Mouse (Mus musculus) intestine, embryonic 14.5 days (tissue): ENCODE measurements at regions not wholly inside any gene's neighbourhood (a gene's known extent, or its start where the extent isn't known, plus 50 kb on each side); places are given as distances from the start of the nearest gene placed in this dataset.

Experiments used
- ATAC-seq: fragments of 200-750 bp; cut with Nextera tagmentation; replicated peaks from 2 replicates; pipeline ENCODE4 v1.8.0; 2017; ENCODE audit warnings: low read depth, moderate number of reproducible peaks, moderate TSS enrichment, moderate library complexity; ENCODE audit not compliant: low FRiP score, low TSS enrichment
- DNase-seq: peaks from one replicate; pipeline ENCODE4 v3.0.0-alpha.2; 2018; ENCODE audit warnings: low spot score
- H3K27ac ChIP-seq: fragments of 300-500 bp; sonication (generic); 2 replicates; pipeline ENCODE4 v1.5.1; 2014; ENCODE audit warnings: low read depth, mild to moderate bottlenecking, control low read depth
- H3K27me3 ChIP-seq: fragments of 300-500 bp; sonication (generic); replicated peaks from 2 replicates; pipeline ENCODE4 v1.6.1; 2014; ENCODE audit warnings: low read length, control low read depth; ENCODE audit not compliant: control insufficient read depth, insufficient read depth
- H3K36me3 ChIP-seq: fragments of 300-500 bp; sonication (generic); 2 replicates; pipeline ENCODE4 v1.6.1; 2014; ENCODE audit warnings: low read length, control low read depth; ENCODE audit not compliant: control insufficient read depth, insufficient read depth
- H3K4me1 ChIP-seq: fragments of 300-500 bp; sonication (generic); replicated peaks from 2 replicates; pipeline ENCODE4 v1.6.1; 2014; ENCODE audit warnings: low read length, control low read depth, mixed read lengths; ENCODE audit not compliant: control insufficient read depth, insufficient read depth
- H3K4me2 ChIP-seq: fragments of 300-500 bp; sonication (generic); 2 replicates; pipeline ENCODE4 v1.6.1; 2014; ENCODE audit warnings: low read length
- H3K4me3 ChIP-seq: fragments of 300-500 bp; sonication (generic); 2 replicates; pipeline ENCODE4 v1.5.1; 2014; ENCODE audit warnings: low read depth, low read length, control low read depth, mixed read lengths
- H3K9ac ChIP-seq: fragments of 300-500 bp; sonication (generic); 2 replicates; pipeline ENCODE4 v1.6.1; 2014; ENCODE audit warnings: mild to moderate bottlenecking, low read length
- H3K9me3 ChIP-seq: fragments of 300-500 bp; sonication (generic); 2 replicates; pipeline ENCODE4 v1.6.1; 2016; ENCODE audit warnings: low read length, control low read depth; ENCODE audit not compliant: control insufficient read depth
- WGBS: fragments of 180-500 bp; shearing (Covaris S2); extraction: QIAGEN DNeasy Blood & Tissue Kit; methylation state at CpG from one replicate; pipeline ENCODE4 v1.1.7; 2014; 5-methylcytosine and 5-hydroxymethylcytosine counted together

GRCm38 (mm10) chr16:29725153-29725552 lies 146.0 kb downstream of the Opa1 start:
- Histone ChIP-seq H3K9me3 (no peaks in the 10 kb centered on the region), H3K4me1 (peaks cover 7% of the 10 kb centered on the region), H3K27me3 (no peaks in the 10 kb centered on the region), H3K36me3 (no peaks in the 10 kb centered on the region), H3K9ac (no peak overlapping the region), H3K4me2 (no peak overlapping the region), H3K4me3 (no peak overlapping the region), H3K27ac (no peak overlapping the region)
- DNase-seq, result no peak
- ATAC-seq, result no peak
- WGBS, result 68% methylated on average over 5 of the region's 5 CpGs

DNA sequence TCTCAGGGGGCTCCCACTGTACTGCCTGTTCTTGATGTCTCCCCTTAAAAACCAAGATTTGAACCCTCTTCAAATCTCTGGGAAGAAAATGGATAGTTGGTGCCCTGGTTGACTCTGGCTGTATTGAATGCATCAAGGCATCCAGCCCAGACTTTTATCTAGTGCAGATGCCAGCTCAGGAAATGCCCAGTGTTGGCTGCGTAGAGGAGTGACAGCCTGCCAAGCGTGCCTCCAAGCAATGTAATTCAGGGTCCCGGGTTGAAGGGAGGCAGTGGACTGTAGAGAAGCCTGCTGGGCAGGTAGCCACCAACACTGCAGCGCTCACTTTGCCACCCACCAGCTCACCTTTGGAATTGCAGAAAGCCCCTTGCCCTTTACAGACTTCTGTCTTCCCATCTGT lies 146.4 kb downstream of the Opa1 start:
- no peak for DNase-seq
- no peak overlapping the region for H3K4me2 ChIP-seq
- H3K4me1 ChIP-seq, result peaks cover 7% of the 10 kb centered on the region
- no peak overlapping the region for H3K4me3 ChIP-seq
- H3K9me3 ChIP-seq, result no peaks in the 10 kb centered on the region
- H3K27ac ChIP-seq, result no peak overlapping the region
- no peak overlapping the region for H3K9ac ChIP-seq
- no peak for ATAC-seq
- no peaks in the 10 kb centered on the region for H3K27me3 ChIP-seq
- H3K36me3 ChIP-seq, result no peaks in the 10 kb centered on the region
- 80% methylated on average over 4 of the region's 4 CpGs for WGBS

DNA sequence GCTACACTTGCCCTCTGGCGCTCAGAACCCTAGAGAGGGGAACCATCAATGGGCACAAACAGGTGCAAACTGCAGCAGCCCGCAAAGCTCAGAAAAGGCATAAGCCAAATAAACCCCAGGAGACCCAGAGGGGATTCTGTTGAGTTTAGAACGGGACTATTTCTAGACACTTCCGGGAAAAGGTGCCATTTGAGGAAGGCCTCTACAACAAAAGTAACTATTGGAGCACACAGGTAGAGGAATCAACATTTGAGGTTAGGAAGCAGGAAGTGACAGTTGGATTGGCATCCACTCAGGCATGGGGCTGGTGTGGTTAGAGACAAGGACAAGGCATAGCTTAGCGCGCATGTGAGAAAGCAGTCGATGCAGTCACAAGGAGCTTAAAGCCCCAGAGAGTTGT lies 148.3 kb downstream of the Opa1 start:
- no peak overlapping the region for H3K27ac ChIP-seq
- no peak overlapping the region for H3K4me2 ChIP-seq
- no peak overlapping the region for H3K4me3 ChIP-seq
- no peaks in the 10 kb centered on the region for H3K27me3 ChIP-seq
- WGBS, result 84% methylated on average over 7 of the region's 7 CpGs
- ATAC-seq (no peak), DNase-seq (no peak)
- H3K9ac ChIP-seq, result no peak overlapping the region
- H3K9me3 ChIP-seq, result no peaks in the 10 kb centered on the region
- no peaks in the 10 kb centered on the region for H3K36me3 ChIP-seq
- H3K4me1 ChIP-seq, result peaks cover 7% of the 10 kb centered on the region

DNA sequence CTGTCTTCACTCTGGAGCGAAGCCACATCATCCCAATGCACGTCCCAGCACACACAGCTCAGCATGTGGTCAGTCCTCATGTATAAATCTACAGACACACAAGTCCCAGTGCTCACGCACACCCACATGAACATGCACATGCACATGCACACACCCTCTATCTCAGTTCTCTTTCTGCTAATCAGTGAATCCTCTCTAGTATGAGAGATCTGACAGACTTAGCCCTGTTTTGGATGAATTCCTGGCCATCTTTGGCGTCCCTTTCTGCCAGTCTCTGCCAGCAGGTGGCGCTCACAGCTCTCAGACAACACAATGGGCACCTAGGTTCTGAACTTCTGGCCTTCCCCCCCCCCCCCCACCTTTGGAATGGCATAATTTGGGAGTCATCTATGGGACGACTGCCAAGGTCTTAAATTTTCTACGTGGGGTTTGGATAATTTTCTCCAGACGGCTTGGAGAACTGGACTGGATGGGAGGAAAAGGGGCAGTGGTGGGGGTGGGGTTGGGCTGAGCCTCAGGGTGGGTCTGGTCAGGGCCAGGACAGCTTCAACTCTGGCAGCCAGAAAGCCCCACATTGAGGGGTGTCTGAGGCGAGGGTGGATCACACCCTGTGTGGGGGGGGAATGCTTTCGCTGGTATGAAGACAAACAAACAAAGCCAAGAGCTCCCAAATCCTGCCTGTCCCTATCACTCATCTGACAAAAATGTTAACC lies 149.8 kb downstream of the Opa1 start:
- peak; percentile 95 for DNase-seq
- 19% methylated on average over 10 of the region's 10 CpGs for WGBS
- Histone ChIP-seq H3K9ac (no peak overlapping the region), H3K27ac (no peak overlapping the region), H3K4me3 (no peak overlapping the region), H3K4me1 (peaks cover 9% of the 10 kb centered on the region), H3K27me3 (no peaks in the 10 kb centered on the region), H3K36me3 (no peaks in the 10 kb centered on the region), H3K9me3 (no peaks in the 10 kb centered on the region), H3K4me2 (no peak overlapping the region)
- ATAC-seq, result peak; percentile 78

DNA sequence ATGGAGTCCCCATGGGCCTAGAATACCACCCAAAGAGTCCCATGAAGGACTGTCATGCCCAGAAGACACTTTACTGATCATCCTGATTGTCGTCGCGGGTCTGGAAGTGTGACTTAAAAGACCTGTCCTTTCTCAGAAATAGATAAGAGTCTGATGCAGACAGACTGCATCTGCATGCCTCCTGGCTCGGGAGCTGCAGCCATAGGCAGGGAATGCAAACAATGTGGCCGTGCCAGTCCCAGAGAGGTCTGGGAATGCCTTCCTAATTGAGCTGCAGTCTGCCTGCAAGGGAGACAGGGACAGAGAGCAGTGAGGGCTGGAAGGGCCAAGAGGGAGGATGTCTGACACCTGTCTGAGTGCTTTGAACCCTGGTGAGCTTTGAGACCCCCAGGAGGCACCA lies 150.9 kb downstream of the Opa1 start:
- H3K9ac ChIP-seq, result no peak overlapping the region
- 19% methylated on average over 5 of the region's 5 CpGs for WGBS

GRCm38 (mm10) chr16:29732889-29733288 lies 153.8 kb downstream of the Opa1 start:
- no peak overlapping the region for H3K9ac ChIP-seq
- peaks cover 36% of the 10 kb centered on the region for H3K4me1 ChIP-seq
- H3K9me3 ChIP-seq, result no peaks in the 10 kb centered on the region
- H3K27me3 ChIP-seq, result no peaks in the 10 kb centered on the region
- H3K36me3 ChIP-seq, result no peaks in the 10 kb centered on the region
- DNase-seq (no peak), ATAC-seq (no peak)
- no peak overlapping the region for H3K4me2 ChIP-seq
- WGBS, result 56% methylated on average over 1 of the region's 1 CpGs
- no peak overlapping the region for H3K4me3 ChIP-seq
- H3K27ac ChIP-seq, result no peak overlapping the region

More for the DNA sequence above, 150.9 kb downstream of the Opa1 start:
- DNase-seq (no peak), ATAC-seq (no peak)
- Histone ChIP-seq H3K27ac (no peak overlapping the region), H3K4me2 (no peak overlapping the region), H3K36me3 (no peaks in the 10 kb centered on the region), H3K9me3 (no peaks in the 10 kb centered on the region), H3K4me1 (peaks cover 19% of the 10 kb centered on the region), H3K4me3 (no peak overlapping the region), H3K27me3 (no peaks in the 10 kb centered on the region)

DNA sequence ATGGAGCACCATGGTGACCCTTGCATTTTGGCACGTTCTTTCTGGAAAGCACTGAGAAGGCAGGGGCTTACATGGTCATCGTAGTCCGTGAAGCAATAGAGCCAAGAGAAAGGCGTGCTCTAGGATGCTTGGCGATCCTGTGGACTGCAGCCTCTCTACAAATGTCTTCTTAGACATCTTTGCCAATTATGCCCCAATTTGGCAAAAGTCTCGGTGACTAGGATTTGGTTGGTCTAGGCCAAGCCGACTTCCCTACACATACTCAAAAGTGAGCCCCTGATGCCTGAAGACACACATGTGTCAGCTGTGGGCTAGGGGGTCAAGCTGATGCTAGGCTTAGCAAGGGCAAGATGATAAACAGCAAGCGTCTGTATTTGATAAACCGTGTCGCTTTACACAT lies 154.7 kb downstream of the Opa1 start:
- Histone ChIP-seq H3K27ac (no peak overlapping the region), H3K4me3 (no peak overlapping the region), H3K4me2 (no peak overlapping the region), H3K9me3 (no peaks in the 10 kb centered on the region), H3K36me3 (no peaks in the 10 kb centered on the region), H3K27me3 (no peaks in the 10 kb centered on the region), H3K4me1 (peaks cover 33% of the 10 kb centered on the region), H3K9ac (no peak overlapping the region)
- ATAC-seq (no peak), DNase-seq (no peak)
- WGBS, result 73% methylated on average over 10 of the region's 10 CpGs

DNA sequence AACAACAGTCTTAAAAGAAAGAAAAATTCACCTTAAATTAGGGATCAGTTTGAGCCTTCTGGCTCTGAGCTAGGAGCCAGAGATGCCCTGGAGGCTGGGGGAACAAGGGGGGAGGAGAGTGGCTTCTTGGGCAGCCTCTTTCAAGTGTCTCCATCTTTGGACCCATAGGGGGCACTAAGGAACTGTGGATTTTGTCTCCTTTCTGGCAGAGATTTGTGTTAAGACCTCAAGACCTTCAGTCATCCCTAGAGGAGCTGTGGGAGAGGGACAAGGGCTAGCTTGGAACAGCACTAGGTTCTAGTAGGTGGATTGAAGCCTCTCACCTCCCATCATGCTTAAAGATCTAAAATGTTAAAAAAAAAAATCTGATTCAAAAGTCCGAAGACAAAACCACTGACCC lies 155.2 kb downstream of the Opa1 start:
- Histone ChIP-seq H3K4me3 (no peak overlapping the region), H3K27ac (peak overlapping the region; percentile 78), H3K9me3 (no peaks in the 10 kb centered on the region), H3K4me1 (peaks cover 28% of the 10 kb centered on the region), H3K36me3 (no peaks in the 10 kb centered on the region), H3K4me2 (no peak overlapping the region; the same call in 1 of the 2 replicates), H3K27me3 (no peaks in the 10 kb centered on the region), H3K9ac (no peak overlapping the region)
- ATAC-seq (peak; percentile 77), DNase-seq (no peak)
- 6% methylated on average over 1 of the region's 1 CpGs for WGBS

- DNase-seq, result peak; percentile 84
- ATAC-seq, result peak; percentile 57
- Histone ChIP-seq H3K4me3 (no peak overlapping the region), H3K4me1 (peaks cover 28% of the 10 kb centered on the region), H3K9ac (no peak overlapping the region), H3K9me3 (no peaks in the 10 kb centered on the region), H3K36me3 (no peaks in the 10 kb centered on the region), H3K27me3 (no peaks in the 10 kb centered on the region), H3K27ac (peak overlapping the region; percentile 78), H3K4me2 (no peak overlapping the region; the same call in 1 of the 2 replicates)
- WGBS, result 9% methylated on average over 11 of the region's 12 CpGs
These were observed 155.7 kb downstream of the Opa1 start for GRCm38 (mm10) chr16:29734738-29735250.
